Mouse (Mus musculus) thymus, adult 2 months (tissue): ENCODE results near the gene Zfhx3.

Experiments used
- CTCF ChIP-seq: fragments of 200-500 bp; IDR thresholded peaks from 2 replicates; pipeline ENCODE4 v1.5.1; 2012; ENCODE audit warnings: mild to moderate bottlenecking, control low read depth, low read length, moderate library complexity, borderline replicate concordance; ENCODE audit not compliant: control insufficient read depth, poor library complexity, insufficient read depth; ENCODE audit errors: extremely low read depth
- POLR2A ChIP-seq: fragments of 200-500 bp; IDR thresholded peaks from 2 replicates; pipeline ENCODE4 v1.6.1; 2012; ENCODE audit warnings: mild to moderate bottlenecking, low read length, control low read depth, moderate library complexity; ENCODE audit not compliant: control insufficient read depth, poor library complexity, insufficient read depth; ENCODE audit errors: extremely low read depth

DNA sequence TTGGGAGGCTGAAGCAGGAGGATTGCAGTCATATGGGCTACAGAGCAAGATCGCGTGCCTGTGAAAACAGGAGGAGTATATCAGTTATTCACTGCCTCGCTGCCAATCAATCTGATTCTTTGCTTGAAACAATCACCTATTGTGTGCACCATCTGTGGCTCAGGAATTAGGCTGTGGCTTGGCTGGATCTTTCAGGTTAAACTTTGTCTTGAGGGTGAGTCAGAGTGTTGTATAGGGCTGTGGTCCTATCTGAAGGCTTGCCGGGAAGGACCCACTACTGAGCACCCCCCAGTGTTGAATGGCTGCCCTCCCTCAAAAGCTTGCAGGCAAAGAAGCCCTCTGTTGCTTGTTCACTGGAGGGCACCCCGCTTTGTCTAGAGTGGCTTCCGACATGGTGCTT is 812.1 kb downstream of the Zfhx3 start:
- TF ChIP-seq CTCF (no peak), POLR2A (no peak)
